9 mouse cellular contexts compared by ENCODE assay signal in the genomic region with DNA sequence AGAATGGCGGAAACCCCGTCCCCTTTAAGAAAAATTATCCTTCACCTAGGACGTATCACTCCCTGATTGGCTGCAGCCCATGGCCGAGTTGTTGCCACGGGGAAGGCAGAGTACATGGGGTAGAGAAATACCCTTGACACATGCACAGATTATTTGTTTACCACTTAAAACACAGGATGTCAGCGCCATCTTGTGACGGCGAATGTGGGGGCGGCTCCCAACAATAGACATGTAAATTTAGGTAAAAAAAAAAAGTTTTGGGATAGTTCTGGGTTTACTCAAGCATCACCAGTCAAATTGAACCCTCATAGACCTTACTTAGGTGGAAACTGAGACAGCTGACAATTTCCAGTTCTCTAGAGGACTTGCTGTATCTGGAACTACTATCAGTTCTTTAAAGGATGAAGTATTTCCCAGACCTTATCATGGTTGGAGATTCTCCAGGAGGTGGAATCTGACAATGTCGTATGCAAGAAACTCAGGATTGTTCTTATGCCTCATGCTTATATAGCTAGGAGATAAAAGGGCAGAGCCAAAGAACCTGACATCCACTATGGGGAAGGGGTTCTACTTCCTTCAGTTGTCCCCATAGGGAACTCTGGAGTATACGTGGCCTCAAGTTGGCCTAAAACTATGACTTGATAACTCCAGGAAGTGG. TPM values are rescaled to one million over a fixed set of nuclear protein-coding genes. Genes with fewer than 3 reads are reported as not detected.
DNase-seq lines count a peak whose midpoint lies in the region; TF ChIP-seq lines count a peak whose summit lies in the region.
"Had no signal": no experiment of that assay in that cellular context is flagged by ENCODE, and none has a peak within 500 bp of the region (broad histone marks: within the 10 kb centered on the region; RNA-seq: fewer than 3 reads in every experiment).

No protein-coding gene starts in this region.

- no peaks in the 10 kb centered on the region for H3K27me3 ChIP-seq in heart, embryonic 10.5 days (ENCODE audit: insufficient read depth, poor library complexity, severe bottlenecking)
- no peaks in the 10 kb centered on the region for H3K27me3 ChIP-seq in embryonic facial prominence, embryonic 10.5 days (replicated peaks; ENCODE audit: low read depth, poor library complexity, severe bottlenecking)
- no peaks in the 10 kb centered on the region for H3K27me3 ChIP-seq in limb, embryonic 10.5 days (ENCODE audit: low read depth, poor library complexity, severe bottlenecking)

- peak overlapping the region; percentile 32; the same call in 1 of the 2 replicates for H3K4me3 ChIP-seq in heart, embryonic 10.5 days
- peak overlapping the region; percentile 49 for H3K4me3 ChIP-seq in embryonic facial prominence, embryonic 10.5 days
- peak overlapping the region; percentile 23; the same call in 1 of the 2 replicates for H3K4me3 ChIP-seq in limb, embryonic 10.5 days
- H3K4me3 ChIP-seq in left cerebral cortex, adult 2 months: no peak overlapping the region

- DNase-seq in heart, embryonic 10.5 days (ENCODE audit: low spot score): no peak
- DNase-seq in heart, adult 8-10 months (ENCODE audit: low spot score): no peak
- peak; percentile 17 for DNase-seq in 416B (ENCODE audit: low read depth)
- DNase-seq in embryonic facial prominence, embryonic 10.5 days (ENCODE audit: low spot score): peak; percentile 17
- no peak for DNase-seq in limb, embryonic 10.5 days (ENCODE audit: low spot score)
- peak; percentile 25 for DNase-seq in yolk sac, embryonic 10.5 days (ENCODE audit: low spot score)
- no peak for DNase-seq in left cerebral cortex, adult 2 months (ENCODE audit: extremely low spot score in 1 of 2, low spot score in 2 of 2)
- DNase-seq in adrenal gland, postnatal 14 days: no peak

- no peak for TF ChIP-seq CTCF in left cerebral cortex, adult 2 months (IDR thresholded peaks at IDR 0.05)

- no peaks in the 10 kb centered on the region for H3K36me3 ChIP-seq in heart, embryonic 10.5 days
- H3K36me3 ChIP-seq in embryonic facial prominence, embryonic 10.5 days (replicated peaks): no peaks in the 10 kb centered on the region
- no peaks in the 10 kb centered on the region for H3K36me3 ChIP-seq in limb, embryonic 10.5 days
- H3K36me3 ChIP-seq: G1E had no signal

- intact Hi-C loops in left cerebral cortex, adult 2 months (cut with DNase I): no loop called here

- WGBS in heart, embryonic 10.5 days: 51% methylated on average over 11 of the region's 11 CpGs
- WGBS in embryonic facial prominence, embryonic 10.5 days: 60% methylated on average over 11 of the region's 11 CpGs
- WGBS in limb, embryonic 10.5 days: 67% methylated on average over 11 of the region's 11 CpGs

- no peak overlapping the region for H3K27ac ChIP-seq in heart, embryonic 10.5 days
- peak overlapping the region; percentile 78 for H3K27ac ChIP-seq in embryonic facial prominence, embryonic 10.5 days (replicated peaks)
- peak overlapping the region; percentile 71; the same call in 1 of the 2 replicates for H3K27ac ChIP-seq in limb, embryonic 10.5 days
- H3K27ac ChIP-seq in left cerebral cortex, adult 2 months: no peak overlapping the region

- no peaks in the 10 kb centered on the region for H3K9me3 ChIP-seq in heart, embryonic 10.5 days
- H3K9me3 ChIP-seq in embryonic facial prominence, embryonic 10.5 days: no peaks in the 10 kb centered on the region
- H3K9me3 ChIP-seq in limb, embryonic 10.5 days (replicated peaks): no peaks in the 10 kb centered on the region
- H3K9me3 ChIP-seq: G1E had no signal

- H3K4me1 ChIP-seq in heart, embryonic 10.5 days: no peaks in the 10 kb centered on the region
- H3K4me1 ChIP-seq in embryonic facial prominence, embryonic 10.5 days: no peaks in the 10 kb centered on the region
- H3K4me1 ChIP-seq in limb, embryonic 10.5 days: no peaks in the 10 kb centered on the region

RNA-seq across cellular contexts. Expression of gene Wdr1, which starts 35.8 kb away (rescaled TPM):
- polyA plus RNA-seq in heart, embryonic 10.5 days (2016; fragmentation: Nextera tagmentation; extraction: Ambion mirVana): 243 and 286 TPM in 2 replicates
- total RNA-seq in heart, adult 8-10 months (2022): 100 to 1,000 TPM; 109 to 129 (median 118) TPM
- 200 and 203 TPM in 2 replicates for polyA plus RNA-seq in embryonic facial prominence, embryonic 10.5 days (2016; fragmentation: Nextera tagmentation; extraction: Ambion mirVana)
- polyA plus RNA-seq in limb, embryonic 10.5 days (2016; fragmentation: Nextera tagmentation; extraction: Ambion mirVana): 197 and 214 TPM in 2 replicates
- 100 to 1,000 TPM; 149 to 155 TPM for total RNA-seq in left cerebral cortex, adult 2 months (2021)
- total RNA-seq in adrenal gland, postnatal 14 days (2021): 122 and 146 TPM in 2 replicates

Comparison
In these comparisons a context has a peak if more than half of its experiments do, and no peak if none do; other contexts are left out.
1. DNase-seq: peak in 416B (single experiment), embryonic facial prominence, embryonic 10.5 days (single experiment) and yolk sac, embryonic 10.5 days (single experiment); none in heart, embryonic 10.5 days (single experiment), heart, adult 8-10 months (single experiment), limb, embryonic 10.5 days (single experiment), left cerebral cortex, adult 2 months (0 of 2) and adrenal gland, postnatal 14 days (single experiment).
2. H3K27ac ChIP-seq: peak in embryonic facial prominence, embryonic 10.5 days (single experiment) and limb, embryonic 10.5 days (single experiment); none in heart, embryonic 10.5 days (single experiment) and left cerebral cortex, adult 2 months (single experiment).